Mouse (Mus musculus) myocyte (in vitro differentiated cells): ENCODE measurements around the gene Nlgn3. TPM values are rescaled to one million over a fixed set of nuclear protein-coding genes. Genes with fewer than 3 reads are reported as not detected.
"Not testable (repeated sequence)": the region's sequence is repeated elsewhere in the genome, so short reads cannot be mapped to it uniquely, and the experiment has no call there.

Source experiments
- H3K27me3 ChIP-seq: one replicate; pipeline ENCODE4 v1.6.1; 2011; ENCODE audit not compliant: control insufficient read depth, insufficient read depth, insufficient read length
- H3K36me3 ChIP-seq: one replicate; pipeline ENCODE4 v1.6.1; 2011; ENCODE audit not compliant: control insufficient read depth, insufficient read depth
- H3K4me2 ChIP-seq: one replicate; pipeline ENCODE4 v1.6.1; 2011; ENCODE audit warnings: low read depth, control low read depth
- H3K4me3 ChIP-seq: one replicate; pipeline ENCODE4 v1.5.1; 2011; ENCODE audit warnings: mild to moderate bottlenecking, control low read depth, moderate library complexity
- H3K79me2 ChIP-seq: one replicate; pipeline ENCODE4 v1.6.1; 2011; ENCODE audit not compliant: control insufficient read depth, insufficient read depth
- H3ac ChIP-seq: one replicate; pipeline ENCODE4 v1.6.1; 2011; ENCODE audit not compliant: control insufficient read depth, insufficient read length
- CEBPB ChIP-seq: IDR thresholded peaks from 2 replicates; pipeline ENCODE4 v1.6.1; 2011; ENCODE audit warnings: mild to moderate bottlenecking, moderate library complexity; ENCODE audit not compliant: poor library complexity, insufficient read depth, severe bottlenecking
- E2F4 ChIP-seq: IDR thresholded peaks from one replicate; pipeline ENCODE4 v1.6.1; 2011; ENCODE audit warnings: mild to moderate bottlenecking, control low read depth, moderate library complexity; ENCODE audit not compliant: insufficient read depth
- MAX ChIP-seq: IDR thresholded peaks from one replicate; pipeline ENCODE4 v1.6.1; 2011; ENCODE audit warnings: low read depth, mild to moderate bottlenecking, control low read depth
- MYOD1 ChIP-seq, 3 experiments: IDR thresholded peaks; one replicate each; pipeline ENCODE4 v1.6.1; 2011; ENCODE audit warnings: control low read depth in 2 of 3, low read depth in 2 of 3, mild to moderate bottlenecking in 2 of 3, moderate library complexity in 1 of 3; ENCODE audit not compliant: insufficient read length in 2 of 3, control insufficient read depth in 1 of 3
- MYOG ChIP-seq, 3 experiments: IDR thresholded peaks; one replicate each; pipeline ENCODE4 v1.6.1; 2011; ENCODE audit warnings: control low read depth in 2 of 3, low read depth in 2 of 3, mild to moderate bottlenecking in 2 of 3; ENCODE audit not compliant: insufficient read length in 2 of 3, control insufficient read depth in 1 of 3, insufficient read depth in 1 of 3
- POLR2A ChIP-seq: IDR thresholded peaks from one replicate; pipeline ENCODE4 v1.6.1; 2011; ENCODE audit warnings: low read depth, mild to moderate bottlenecking, control low read depth, moderate library complexity; ENCODE audit not compliant: insufficient read length
- POLR2AphosphoS2 ChIP-seq: IDR thresholded peaks from one replicate; pipeline ENCODE4 v1.6.1; 2011; ENCODE audit warnings: low read depth, control low read depth; ENCODE audit not compliant: insufficient read length
- REST ChIP-seq: IDR thresholded peaks from one replicate; pipeline ENCODE4 v1.6.1; 2011; ENCODE audit warnings: mild to moderate bottlenecking, control low read depth, moderate library complexity; ENCODE audit not compliant: insufficient read depth, insufficient read length
- SRF ChIP-seq: IDR thresholded peaks from one replicate; pipeline ENCODE4 v1.6.1; 2011; ENCODE audit warnings: low read depth; ENCODE audit not compliant: control insufficient read depth, insufficient read length
- TCF12 ChIP-seq: IDR thresholded peaks from one replicate; pipeline ENCODE4 v1.6.1; 2011; ENCODE audit warnings: mild to moderate bottlenecking, control low read depth; ENCODE audit not compliant: poor library complexity, insufficient read depth, severe bottlenecking
- TCF3 ChIP-seq: IDR thresholded peaks from one replicate; pipeline ENCODE4 v1.6.1; 2011; ENCODE audit warnings: low read depth, control low read depth; ENCODE audit not compliant: insufficient read length
- USF1 ChIP-seq: IDR thresholded peaks from one replicate; pipeline ENCODE4 v1.6.1; 2011; ENCODE audit warnings: low read depth, mild to moderate bottlenecking, control low read depth, moderate library complexity
- polyA plus RNA-seq: library from polyadenylated mRNA; unstranded; fragments of >200 nt; fragmentation: generic; extraction: Trizol; gene quantifications from one replicate; pipeline ENCODE4 v1.2.1, GENCODE M21; 2012; ENCODE audit warnings: missing spikeins

Gene Nlgn3
- polyA plus RNA-seq, 1 experiment: not detected

DNA sequence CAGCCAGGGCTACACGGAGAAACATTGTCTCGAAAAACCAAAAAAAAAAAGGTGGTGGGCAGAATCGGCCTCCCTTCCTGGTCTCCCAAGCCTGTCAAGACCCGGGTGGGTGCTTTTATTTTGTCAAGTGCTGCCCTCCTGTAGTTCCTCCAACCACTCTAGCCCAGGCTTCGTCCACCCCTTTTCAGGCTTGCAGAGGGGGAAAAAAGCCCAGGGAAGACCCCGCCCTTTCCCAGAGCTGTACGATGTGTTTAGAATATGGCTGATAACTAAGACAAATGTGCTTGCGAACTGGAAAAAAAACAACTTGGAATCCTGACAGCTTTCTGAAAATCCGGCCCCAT lies 33.0 kb downstream of the Nlgn3 start:
- no peak for TF ChIP-seq TCF12
- no peak for TF ChIP-seq E2F4
- no peak for TF ChIP-seq MYOD1 (IDR thresholded peaks at IDR 0.05; ENCODE audit: control insufficient read depth in 1 of 3, insufficient read length in 2 of 3, low read depth in 2 of 3)
- TF ChIP-seq REST: no peak
- TF ChIP-seq POLR2AphosphoS2: no peak
- TF ChIP-seq USF1: no peak
- no peak for TF ChIP-seq SRF
- no peak for TF ChIP-seq MYOG (IDR thresholded peaks at IDR 0.05; ENCODE audit: control insufficient read depth in 1 of 3, insufficient read depth in 1 of 3, insufficient read length in 2 of 3, low read depth in 2 of 3)
- Histone ChIP-seq H3K36me3 (no peaks in the 10 kb centered on the region), H3K79me2 (no peaks in the 10 kb centered on the region)

DNA sequence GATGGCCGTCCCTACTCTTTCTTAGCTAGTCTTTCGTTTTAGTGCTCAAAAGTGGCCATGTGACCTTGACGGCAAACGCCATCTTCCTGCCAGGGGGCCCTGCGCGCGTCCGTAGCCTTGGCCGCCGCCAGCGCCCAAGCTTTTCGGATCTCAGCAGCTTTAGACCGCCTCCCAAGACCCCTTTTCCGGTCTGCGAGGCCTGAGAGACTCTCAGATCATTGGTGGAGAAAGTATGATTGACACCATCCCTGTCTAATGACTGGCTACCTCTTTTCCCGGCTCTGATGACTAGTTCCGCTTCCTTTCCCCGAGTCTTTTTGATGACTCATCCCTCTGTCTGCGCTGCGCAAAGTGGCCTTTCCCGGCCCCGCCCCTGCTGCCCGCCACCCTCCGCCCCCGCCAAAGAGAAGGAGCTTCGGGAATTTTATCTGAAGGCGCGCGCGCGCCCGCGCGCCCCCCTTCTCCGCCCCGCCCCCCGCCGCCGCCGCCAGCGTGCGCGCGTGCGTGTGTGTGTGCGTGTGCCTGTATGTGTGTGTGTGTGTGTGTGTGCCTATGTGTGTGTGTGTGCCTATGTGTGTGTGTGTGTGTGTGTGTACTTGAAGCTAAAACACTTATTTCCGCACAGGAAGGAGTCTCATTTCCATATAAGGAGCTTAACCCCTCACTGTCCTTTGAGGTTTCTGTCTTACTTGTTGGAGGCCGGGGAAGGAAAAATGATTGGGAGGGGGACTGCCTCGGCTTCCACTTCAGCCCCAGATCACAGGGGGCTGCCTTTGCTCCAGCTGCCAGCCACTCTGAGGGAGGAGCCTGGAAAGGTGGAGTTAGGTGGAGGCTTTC lies 33.6 kb downstream of the Nlgn3 start:
- Histone ChIP-seq H3ac (no peak overlapping the region), H3K4me2 (peak overlapping the region; percentile 70), H3K36me3 (no peaks in the 10 kb centered on the region), H3K79me2 (no peaks in the 10 kb centered on the region), H3K27me3 (no peaks in the 10 kb centered on the region), H3K4me3 (peak overlapping the region; percentile 26)
- TF ChIP-seq MAX (no peak), POLR2A (peak; percentile 73), USF1 (peak; percentile 55), TCF12 (no peak), MYOG (IDR thresholded peaks at IDR 0.05; ENCODE audit: control insufficient read depth in 1 of 3, insufficient read depth in 1 of 3, insufficient read length in 2 of 3, low read depth in 2 of 3) (peak in 1 of 3 experiments; percentile 5), E2F4 (no peak), TCF3 (no peak), CEBPB (no peak), SRF (peak; percentile 75), REST (no peak), MYOD1 (IDR thresholded peaks at IDR 0.05; ENCODE audit: control insufficient read depth in 1 of 3, insufficient read length in 2 of 3, low read depth in 2 of 3) (peak in 1 of 3 experiments; percentile 11), POLR2AphosphoS2 (peak; percentile 52)

More for the DNA sequence above, 33.0 kb downstream of the Nlgn3 start:
- Histone ChIP-seq H3K4me2 (peak overlapping the region; percentile 70), H3K4me3 (peak overlapping the region; percentile 26), H3ac (no peak overlapping the region), H3K27me3 (no peaks in the 10 kb centered on the region)

DNA sequence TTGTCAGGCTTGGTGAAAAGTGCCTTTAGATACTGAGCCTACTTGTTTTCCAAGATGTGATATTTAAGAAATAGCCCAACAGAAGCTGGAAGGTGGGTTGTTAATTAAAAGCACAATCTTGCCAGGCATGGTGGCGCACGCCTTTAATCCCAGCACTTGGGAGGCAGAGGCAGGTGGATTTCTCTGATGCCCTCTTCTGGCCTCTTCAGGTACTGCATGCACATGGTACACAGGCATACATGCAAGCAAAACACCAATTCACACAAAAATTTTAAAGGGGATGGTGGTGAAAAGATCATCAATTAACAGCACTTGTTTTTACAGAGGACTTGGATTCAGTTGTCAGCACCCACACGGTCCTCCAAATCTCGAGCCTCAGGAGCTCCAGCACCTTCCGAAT lies 35.6 kb downstream of the Nlgn3 start:
- Histone ChIP-seq H3ac (no peak overlapping the region), H3K79me2 (no peaks in the 10 kb centered on the region), H3K4me2 (no peak overlapping the region), H3K27me3 (no peaks in the 10 kb centered on the region), H3K4me3 (no peak overlapping the region), H3K36me3 (no peaks in the 10 kb centered on the region)
- TF ChIP-seq MYOD1 (IDR thresholded peaks at IDR 0.05; ENCODE audit: control insufficient read depth in 1 of 3, insufficient read length in 2 of 3, low read depth in 2 of 3): no peak
- no peak for TF ChIP-seq SRF
- TF ChIP-seq TCF12: no peak
- TF ChIP-seq E2F4: no peak
- TF ChIP-seq MAX: no peak
- TF ChIP-seq USF1: no peak
- TF ChIP-seq TCF3: no peak
- no peak for TF ChIP-seq CEBPB
- no peak for TF ChIP-seq MYOG (IDR thresholded peaks at IDR 0.05; ENCODE audit: control insufficient read depth in 1 of 3, insufficient read depth in 1 of 3, insufficient read length in 2 of 3, low read depth in 2 of 3)
- no peak for TF ChIP-seq POLR2AphosphoS2
- no peak for TF ChIP-seq POLR2A
- no peak for TF ChIP-seq REST

DNA sequence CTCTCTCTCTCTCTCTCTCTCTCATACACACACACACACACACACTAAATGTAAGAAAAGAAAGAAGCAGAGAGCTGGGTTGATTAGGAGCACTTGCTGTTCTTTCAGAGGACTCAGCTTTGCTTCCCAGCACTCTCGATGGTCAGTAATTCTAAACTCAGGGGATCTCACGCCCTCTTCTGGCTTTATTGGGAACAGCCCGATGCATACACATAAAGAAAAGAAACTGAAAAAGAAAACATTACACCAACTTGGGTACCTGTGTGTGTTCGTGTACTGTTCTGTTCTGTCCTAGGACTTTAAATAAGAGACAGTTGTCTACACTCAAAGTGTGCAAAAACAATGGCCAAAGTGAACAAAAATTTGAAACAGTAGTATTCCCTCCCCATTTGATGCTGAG lies 39.7 kb downstream of the Nlgn3 start:
- H3K4me3 ChIP-seq: no peak overlapping the region
- no peak overlapping the region for H3K4me2 ChIP-seq
- no peak overlapping the region for H3ac ChIP-seq
- no peaks in the 10 kb centered on the region for H3K36me3 ChIP-seq
- TF ChIP-seq USF1 (no peak), TCF3 (no peak), CEBPB (no peak), REST (no peak), MAX (no peak), TCF12 (no peak), POLR2A (no peak), E2F4 (no peak), POLR2AphosphoS2 (no peak), MYOG (IDR thresholded peaks at IDR 0.05; ENCODE audit: control insufficient read depth in 1 of 3, insufficient read depth in 1 of 3, insufficient read length in 2 of 3, low read depth in 2 of 3) (no peak), SRF (no peak), MYOD1 (IDR thresholded peaks at IDR 0.05; ENCODE audit: control insufficient read depth in 1 of 3, insufficient read length in 2 of 3, low read depth in 2 of 3) (no peak)
- no peaks in the 10 kb centered on the region for H3K79me2 ChIP-seq
- no peaks in the 10 kb centered on the region for H3K27me3 ChIP-seq

DNA sequence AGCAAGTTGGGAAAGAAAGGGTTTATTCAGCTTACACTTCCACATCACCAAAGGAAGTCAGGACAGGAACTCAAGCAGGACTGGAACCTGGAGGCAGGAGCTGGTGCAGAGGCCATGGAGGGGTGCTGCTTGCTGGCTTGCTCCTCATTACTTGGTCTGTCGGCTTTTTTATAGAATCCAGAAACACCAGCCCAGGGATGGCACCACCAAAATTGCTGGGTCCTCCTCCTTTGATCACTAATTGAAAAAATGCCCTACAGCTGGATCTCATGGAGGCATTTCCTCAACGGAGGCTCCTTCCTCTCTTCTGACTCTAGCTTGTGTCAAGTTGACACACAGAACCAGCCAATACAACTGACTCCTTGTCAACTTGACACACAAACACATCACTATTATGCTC lies 43.9 kb downstream of the Nlgn3 start:
- not testable (repeated sequence) for H3K79me2 ChIP-seq, H3K27me3 ChIP-seq, H3ac ChIP-seq, H3K4me2 ChIP-seq, H3K36me3 ChIP-seq, H3K4me3 ChIP-seq
